Mouse (Mus musculus) MEL (cell line): Measurements from ENCODE around the gene Pkhd1. TPM values are rescaled to one million over a fixed set of nuclear protein-coding genes. Genes with fewer than 3 reads are reported as not detected.
"Not testable (repeated sequence)": the region's sequence is repeated elsewhere in the genome, so short reads cannot be mapped to it uniquely, and the experiment has no call there.

Experiments used
- DNase-seq: peaks from one replicate; pipeline ENCODE4 v3.0.0; 2011; ENCODE audit warnings: low read depth, low spot score
- H3K27ac ChIP-seq: 2 replicates; pipeline ENCODE4 v1.5.1; 2012; ENCODE audit warnings: low read depth, mild to moderate bottlenecking, control low read depth, low read length, moderate library complexity; ENCODE audit not compliant: control insufficient read depth
- H3K27me3 ChIP-seq, 2 experiments: fragments of 150-350 bp in 1 of 2; sonication (generic) in 1 of 2; 2 replicates each; pipeline ENCODE4 v1.6.1; 2012; ENCODE audit warnings: low read length in 2 of 2, mild to moderate bottlenecking in 2 of 2, improper control_type of control experiment in 1 of 2, moderate library complexity in 1 of 2; ENCODE audit not compliant: insufficient read depth in 2 of 2, control insufficient read depth in 1 of 2
- H3K36me3 ChIP-seq, 2 experiments: 2 replicates each; pipeline ENCODE4 v1.6.1; 2012 to 2014; ENCODE audit warnings: low read length in 2 of 2, improper control_type of control experiment in 1 of 2, inconsistent platforms in 1 of 2, mild to moderate bottlenecking in 1 of 2; ENCODE audit not compliant: insufficient read depth in 2 of 2, control insufficient read depth in 1 of 2
- H3K4me1 ChIP-seq, 2 experiments: fragments of 150-350 bp in 1 of 2; sonication (generic) in 1 of 2; 2 replicates each; pipeline ENCODE4 v1.6.1; 2012; ENCODE audit warnings: low read length in 2 of 2, improper control_type of control experiment in 1 of 2, mild to moderate bottlenecking in 1 of 2; ENCODE audit not compliant: insufficient read depth in 2 of 2, control insufficient read depth in 1 of 2
- H3K4me3 ChIP-seq, 2 experiments: fragments of 150-350 bp in 1 of 2; sonication (generic) in 1 of 2; 2 replicates each; pipeline ENCODE4 v1.5.1; 2012; ENCODE audit warnings: low read depth in 2 of 2, low read length in 2 of 2, mild to moderate bottlenecking in 2 of 2, moderate library complexity in 2 of 2, control low read depth in 1 of 2, improper control_type of control experiment in 1 of 2; ENCODE audit not compliant: control insufficient read depth in 1 of 2, insufficient read depth in 1 of 2
- H3K79me2 ChIP-seq: 2 replicates; pipeline ENCODE4 v1.6.1; 2012; ENCODE audit warnings: mild to moderate bottlenecking, low read length, moderate library complexity; ENCODE audit not compliant: control insufficient read depth, poor library complexity, insufficient read depth
- H3K9ac ChIP-seq: 2 replicates; pipeline ENCODE4 v1.6.1; 2012; ENCODE audit warnings: low read depth, mild to moderate bottlenecking, control low read depth, low read length, moderate library complexity; ENCODE audit not compliant: control insufficient read depth, poor library complexity, severe bottlenecking
- H3K9me3 ChIP-seq: fragments of 150-350 bp; sonication (generic); replicated peaks from 2 replicates; pipeline ENCODE4 v1.6.1; 2012; ENCODE audit warnings: mild to moderate bottlenecking, low read length, improper control_type of control experiment, moderate library complexity; ENCODE audit not compliant: insufficient read depth
- CHD1 ChIP-seq: IDR thresholded peaks from 2 replicates; pipeline ENCODE4 v1.6.1; 2012; ENCODE audit warnings: low read depth, mild to moderate bottlenecking, inconsistent platforms, low read length, improper control_type of control experiment
- CTCF ChIP-seq, 3 experiments: IDR thresholded peaks in 2 of 3; conservative IDR thresholded peaks in 1 of 3; 2 replicates each; pipeline ENCODE4 v1.5.1; 2011 to 2012; ENCODE audit warnings: low read length in 3 of 3, low read depth in 2 of 3, mild to moderate bottlenecking in 2 of 3, improper control_type of control experiment in 1 of 3, inconsistent platforms in 1 of 3, mixed read lengths in 1 of 3, moderate library complexity in 1 of 3; ENCODE audit not compliant: control insufficient read depth in 1 of 3, insufficient read depth in 1 of 3, poor library complexity in 1 of 3, severe bottlenecking in 1 of 3
- E2F4 ChIP-seq: IDR thresholded peaks from 2 replicates; pipeline ENCODE4 v1.6.1; 2011; ENCODE audit warnings: low read depth, low read length, improper control_type of control experiment, borderline replicate concordance
- ETS1 ChIP-seq: IDR thresholded peaks from 2 replicates; pipeline ENCODE4 v1.6.1; 2012; ENCODE audit warnings: low read depth, mild to moderate bottlenecking, inconsistent platforms, low read length, improper control_type of control experiment, moderate library complexity
- GABPA ChIP-seq: IDR thresholded peaks from 2 replicates; pipeline ENCODE4 v1.6.1; 2012; ENCODE audit warnings: low read depth, mild to moderate bottlenecking, inconsistent platforms, low read length, improper control_type of control experiment, moderate library complexity
- GATA1 ChIP-seq: IDR thresholded peaks from 2 replicates; pipeline ENCODE4 v1.6.1; 2011; ENCODE audit warnings: low read depth, low read length, improper control_type of control experiment
- MXI1 ChIP-seq: IDR thresholded peaks from 2 replicates; pipeline ENCODE4 v1.6.1; 2011; ENCODE audit warnings: mild to moderate bottlenecking, low read depth, low read length, improper control_type of control experiment
- MYB ChIP-seq: IDR thresholded peaks from 2 replicates; pipeline ENCODE4 v1.6.1; 2011; ENCODE audit warnings: mild to moderate bottlenecking, low read depth, low read length, improper control_type of control experiment
- NELFE ChIP-seq: IDR thresholded peaks from 2 replicates; pipeline ENCODE4 v1.6.1; 2011; ENCODE audit warnings: low read depth, low read length, improper control_type of control experiment
- NRF1 ChIP-seq: IDR thresholded peaks from 2 replicates; pipeline ENCODE4 v1.6.1; 2014; ENCODE audit warnings: low read depth, mild to moderate bottlenecking, inconsistent platforms, low read length, improper control_type of control experiment, moderate library complexity; ENCODE audit not compliant: poor library complexity, insufficient read depth, severe bottlenecking
- POLR2A ChIP-seq, 2 experiments: IDR thresholded peaks; 2 replicates each; pipeline ENCODE4 v1.6.1; 2011 to 2012; ENCODE audit warnings: low read length in 2 of 2, mild to moderate bottlenecking in 2 of 2, control low read depth in 1 of 2, improper control_type of control experiment in 1 of 2, low read depth in 1 of 2, moderate library complexity in 1 of 2; ENCODE audit not compliant: control insufficient read depth in 1 of 2, insufficient read depth in 1 of 2, poor library complexity in 1 of 2
- POLR2AphosphoS2 ChIP-seq: IDR thresholded peaks from 2 replicates; pipeline ENCODE4 v1.6.1; 2011; ENCODE audit warnings: low read length, improper control_type of control experiment
- RAD21 ChIP-seq: IDR thresholded peaks from 2 replicates; pipeline ENCODE4 v1.6.1; 2011; ENCODE audit warnings: mild to moderate bottlenecking, low read depth, low read length, improper control_type of control experiment
- RCOR1 ChIP-seq: IDR thresholded peaks from 2 replicates; pipeline ENCODE4 v1.6.1; 2012; ENCODE audit warnings: low read depth, mild to moderate bottlenecking, inconsistent platforms, low read length, improper control_type of control experiment
- SMC3 ChIP-seq: IDR thresholded peaks from 2 replicates; pipeline ENCODE4 v1.6.1; 2011; ENCODE audit warnings: low read depth, low read length, improper control_type of control experiment
- TAL1 ChIP-seq: IDR thresholded peaks from 2 replicates; pipeline ENCODE4 v1.6.1; 2012; ENCODE audit warnings: mild to moderate bottlenecking, inconsistent platforms, low read length, moderate library complexity, mixed read lengths
- USF1 ChIP-seq: IDR thresholded peaks from 2 replicates; pipeline ENCODE4 v1.6.1; 2014; ENCODE audit warnings: low read depth, mild to moderate bottlenecking, inconsistent platforms, low read length, improper control_type of control experiment, moderate library complexity
- ZKSCAN1 ChIP-seq: IDR thresholded peaks from 2 replicates; pipeline ENCODE4 v1.6.1; 2012; ENCODE audit warnings: low read depth, mild to moderate bottlenecking, inconsistent platforms, low read length, improper control_type of control experiment, moderate library complexity
- polyA plus RNA-seq, 2 experiments: library from polyadenylated mRNA; stranded (reverse) in 1 of 2; unstranded in 1 of 2; fragments of >175 nt in 1 of 2; fragments of >200 nt in 1 of 2; gene quantifications; 2 replicates each; pipeline versions ENCODE4 v1.2.1 to v1.2.4; 2012; ENCODE audit warnings: low replicate concordance in 2 of 2, low read depth in 1 of 2; ENCODE audit not compliant: insufficient read length in 2 of 2, insufficient read depth in 1 of 2, missing spikeins in 1 of 2
- total RNA-seq: library from RNA; depleted of rRNA; stranded (reverse); fragments of 300-350 nt; gene quantifications from 2 replicates; pipeline ENCODE4 v1.2.3, GENCODE M21; 2012

Pkhd1 gene
- total and polyA plus RNA-seq, 3 experiments: not detected

GRCm38 (mm10) chr1:20171199-20171598, 446.7 kb downstream of the Pkhd1 start:
- TF ChIP-seq GATA1 (no peak), MYB (no peak), E2F4 (no peak), POLR2AphosphoS2 (no peak), NRF1 (no peak), POLR2A (IDR thresholded peaks at IDR 0.05; ENCODE audit: control insufficient read depth in 1 of 2, insufficient read depth in 1 of 2, low read depth in 1 of 2, low read length in 2 of 2, poor library complexity in 1 of 2) (no peak), RAD21 (no peak), ETS1 (no peak), RCOR1 (no peak), USF1 (no peak), CHD1 (no peak), SMC3 (no peak), GABPA (no peak), NELFE (no peak)
- Histone ChIP-seq H3K9me3 (no peaks in the 10 kb centered on the region), H3K9ac (no peak overlapping the region), H3K4me1 (no peaks in the 10 kb centered on the region), H3K36me3 (no peaks in the 10 kb centered on the region), H3K27ac (no peak overlapping the region), H3K79me2 (no peaks in the 10 kb centered on the region), H3K27me3 (no peaks in the 10 kb centered on the region), H3K4me3 (no peak overlapping the region)
- no peak for DNase-seq

DNA sequence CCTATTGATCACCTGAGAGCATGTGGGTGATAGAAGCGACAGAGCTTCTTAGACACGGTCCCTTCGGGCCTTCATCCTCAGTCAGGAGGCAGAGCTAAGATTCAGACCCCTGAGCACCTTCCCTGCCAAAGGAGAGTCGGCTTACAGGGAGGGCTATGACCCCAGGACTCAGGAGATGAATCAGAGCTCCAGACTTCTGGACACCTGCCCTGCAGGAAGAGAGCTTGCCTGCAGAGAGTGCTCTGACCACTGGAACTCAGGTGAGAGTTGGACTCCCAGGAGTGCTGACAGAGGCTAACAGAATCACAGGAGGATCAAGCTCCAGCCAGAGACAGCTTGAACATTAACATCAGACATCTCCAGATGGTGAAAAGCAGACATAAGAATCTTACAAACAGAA, 467.2 kb downstream of the Pkhd1 start:
- H3K4me3 ChIP-seq, H3K4me1 ChIP-seq, H3K9ac ChIP-seq, H3K9me3 ChIP-seq, H3K79me2 ChIP-seq, H3K36me3 ChIP-seq, DNase-seq, H3K27me3 ChIP-seq, H3K27ac ChIP-seq: not testable (repeated sequence)

GRCm38 (mm10) chr1:20150016-20150415, 467.8 kb downstream of the Pkhd1 start:
- DNase-seq: no peak
- TF ChIP-seq TAL1: no peak
- TF ChIP-seq MXI1: no peak
- no peak for TF ChIP-seq ZKSCAN1
- TF ChIP-seq CTCF (IDR thresholded peaks at IDR 0.05 in 2 of 3, conservative IDR thresholded peaks at IDR 0.05 in 1 of 3; ENCODE audit: control insufficient read depth in 1 of 3, insufficient read depth in 1 of 3, low read depth in 2 of 3, low read length in 3 of 3, poor library complexity in 1 of 3, severe bottlenecking in 1 of 3): no peak
- Histone ChIP-seq H3K4me3 (no peak overlapping the region), H3K27me3 (no peaks in the 10 kb centered on the region), H3K36me3 (no peaks in the 10 kb centered on the region), H3K4me1 (no peaks in the 10 kb centered on the region), H3K9ac (no peak overlapping the region), H3K79me2 (no peaks in the 10 kb centered on the region), H3K27ac (no peak overlapping the region), H3K9me3 (no peaks in the 10 kb centered on the region)
